Mouse (Mus musculus) cerebellum, postnatal 4 days (tissue): ENCODE measurements around the gene Rpain.

Source experiments
- DNase-seq, 2 experiments: peaks; one replicate each; pipeline ENCODE4 v3.0.0; 2022; ENCODE audit warnings: low spot score in 2 of 2, mixed read lengths in 1 of 2

The Rpain gene

GRCm38 (mm10) chr11:70969821-70970559 lies at the start of gene Rpain, which contains the start of gene Nup88:
Gene Rpain, plus strand, starts transcription at chr11:70970213.
Gene Nup88, minus strand, starts transcription at chr11:70969973.
- DNase-seq, result peak; percentile 77 to 91

GRCm38 (mm10) chr11:70931461-70931860 lies 38.6 kb upstream of the Rpain start:
- DNase-seq, result no peak

DNA sequence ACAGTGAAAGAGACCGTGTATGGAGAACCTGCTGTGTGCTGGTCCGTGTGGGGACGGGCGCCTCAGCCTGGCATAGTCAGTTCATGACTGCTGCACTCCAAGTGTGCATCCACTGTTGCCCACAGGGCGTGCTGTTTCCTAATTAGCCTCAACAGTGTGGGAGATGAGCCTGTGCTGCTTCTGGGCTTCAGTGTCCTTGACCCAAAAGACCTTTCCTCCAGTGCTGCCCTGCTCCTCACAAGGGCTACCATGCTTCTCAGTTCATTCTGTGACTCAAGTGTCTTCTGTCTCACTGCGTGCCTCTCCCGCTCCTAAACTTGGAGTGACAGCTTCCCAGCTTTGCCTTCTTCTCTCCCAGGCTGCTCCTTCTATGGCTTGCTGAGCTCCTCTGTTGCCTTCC lies 34.7 kb upstream of the Rpain start:
- DNase-seq, result no peak

- DNase-seq, result no peak
Measured at GRCm38 (mm10) chr11:70942596-70942995, 27.4 kb upstream of the Rpain start.

DNA sequence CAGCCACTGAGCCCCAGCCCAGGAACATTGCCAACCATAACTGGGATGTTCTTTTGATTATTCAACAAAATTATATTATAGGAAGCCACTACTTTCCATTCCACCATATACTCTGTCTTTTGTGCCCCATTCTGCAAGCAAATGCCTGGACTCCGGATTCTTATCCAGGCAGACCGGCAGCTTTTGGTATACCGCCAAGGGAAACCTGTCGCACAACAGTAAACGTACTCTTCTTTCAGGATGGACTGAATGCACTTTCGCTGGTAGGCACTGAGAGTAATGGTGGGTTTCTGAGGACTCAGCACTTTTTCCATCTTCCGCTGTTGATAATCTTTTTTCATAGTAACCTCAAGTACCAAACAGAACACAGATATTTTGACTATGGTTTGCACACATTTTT lies 26.4 kb upstream of the Rpain start:
- DNase-seq, result no peak

DNA sequence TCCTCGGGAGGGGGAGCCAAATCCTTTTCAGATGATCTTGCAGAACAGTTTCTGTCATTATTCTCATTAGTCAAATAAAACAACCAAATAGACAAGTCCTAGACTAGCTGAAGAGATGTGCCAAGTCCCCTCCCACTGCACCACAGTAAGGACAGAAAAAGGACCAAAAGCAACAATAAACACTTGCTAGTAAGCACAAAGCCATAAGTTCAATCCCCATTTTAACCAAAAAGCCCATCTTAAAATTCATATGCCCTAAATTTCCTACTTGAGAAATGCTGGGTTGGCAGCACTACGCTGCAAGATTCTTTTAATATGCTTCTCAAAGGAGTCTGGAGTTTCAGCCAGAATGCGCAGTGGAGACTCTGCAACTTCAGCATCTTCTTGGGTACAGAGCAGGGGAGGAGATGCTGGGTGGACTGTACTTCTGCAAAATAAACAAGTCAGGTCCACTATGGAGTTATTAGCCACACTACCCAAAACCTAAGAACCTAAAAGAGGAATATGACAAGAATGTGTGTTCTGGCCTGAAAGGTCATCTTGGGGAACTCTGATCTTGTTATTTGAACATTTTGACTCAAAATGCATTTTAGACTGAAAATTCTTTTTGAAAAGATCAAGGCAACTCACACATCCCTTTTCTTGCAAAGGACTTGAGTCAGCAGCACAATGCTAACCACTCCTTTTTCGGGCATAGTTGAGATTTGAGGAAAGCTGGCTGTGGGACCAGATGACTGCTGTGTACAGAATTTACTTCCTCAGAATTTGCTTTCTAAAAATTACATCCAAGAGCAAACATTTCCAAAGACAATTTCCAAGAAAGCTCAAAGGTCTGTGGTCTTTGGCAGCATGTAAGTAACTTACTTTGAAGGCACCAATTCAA lies 24.8 kb upstream of the Rpain start:
- no peak for DNase-seq

DNA sequence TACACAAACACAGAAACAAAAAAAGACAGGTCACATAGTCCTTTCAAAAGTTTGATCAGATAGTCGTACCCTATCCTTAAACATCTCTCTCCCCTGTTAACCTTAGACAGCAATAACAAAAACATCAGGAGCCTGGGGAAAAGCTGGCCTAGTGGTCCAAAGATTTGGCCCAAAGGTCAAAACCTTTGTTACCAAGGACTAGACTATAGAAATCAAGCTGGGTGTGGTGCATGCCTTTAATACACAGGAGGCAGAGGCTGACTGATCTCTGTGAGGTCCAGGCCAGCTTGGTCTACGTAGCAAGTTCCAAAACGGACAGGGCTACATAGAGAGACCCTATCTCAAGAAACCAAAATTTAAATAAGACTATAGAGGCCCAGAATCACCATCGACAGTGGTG lies 15.3 kb upstream of the Rpain start:
- DNase-seq, result no peak

DNA sequence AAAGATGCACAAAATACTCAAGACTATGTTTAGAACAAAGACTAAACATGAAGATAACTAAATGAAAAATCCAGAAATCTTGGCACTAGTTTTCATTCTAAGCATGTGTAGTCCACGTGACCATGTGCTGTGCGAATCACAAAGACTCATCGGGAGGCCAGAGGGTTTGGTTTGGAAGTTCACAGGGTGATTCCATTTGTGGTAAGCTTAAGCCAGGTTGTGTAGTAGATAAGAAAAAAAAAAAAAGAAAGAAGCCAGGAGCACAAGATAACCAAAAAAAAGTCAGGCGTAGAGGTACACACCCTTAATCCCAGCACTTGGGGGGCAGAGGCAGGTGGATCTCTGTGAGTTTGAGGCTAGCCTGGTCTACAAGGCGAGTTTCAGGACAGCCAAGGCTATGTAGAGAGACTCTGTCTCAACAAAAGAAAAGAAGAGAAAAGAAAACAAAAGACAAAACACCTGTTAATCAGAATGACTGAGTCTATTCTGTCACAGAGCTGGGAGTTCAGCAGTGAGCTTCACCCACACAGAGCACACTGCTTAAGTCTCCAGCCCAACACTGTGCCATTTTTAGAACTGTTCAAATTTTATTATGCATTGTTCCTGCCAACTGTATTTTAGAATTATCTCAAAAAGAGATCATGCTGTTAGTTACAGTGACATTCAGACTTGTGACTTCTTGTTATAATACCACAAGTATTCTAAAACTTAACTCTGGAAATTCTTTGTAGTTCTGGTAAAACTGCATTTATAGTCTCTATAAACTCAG lies 9.0 kb upstream of the Rpain start:
- no peak for DNase-seq

GRCm38 (mm10) chr11:70964222-70964907 lies 5.6 kb upstream of the Rpain start:
- DNase-seq, result no peak

- no peak for DNase-seq
Measured at GRCm38 (mm10) chr11:70969271-70969794, 680 bp upstream of the Rpain start.

DNA sequence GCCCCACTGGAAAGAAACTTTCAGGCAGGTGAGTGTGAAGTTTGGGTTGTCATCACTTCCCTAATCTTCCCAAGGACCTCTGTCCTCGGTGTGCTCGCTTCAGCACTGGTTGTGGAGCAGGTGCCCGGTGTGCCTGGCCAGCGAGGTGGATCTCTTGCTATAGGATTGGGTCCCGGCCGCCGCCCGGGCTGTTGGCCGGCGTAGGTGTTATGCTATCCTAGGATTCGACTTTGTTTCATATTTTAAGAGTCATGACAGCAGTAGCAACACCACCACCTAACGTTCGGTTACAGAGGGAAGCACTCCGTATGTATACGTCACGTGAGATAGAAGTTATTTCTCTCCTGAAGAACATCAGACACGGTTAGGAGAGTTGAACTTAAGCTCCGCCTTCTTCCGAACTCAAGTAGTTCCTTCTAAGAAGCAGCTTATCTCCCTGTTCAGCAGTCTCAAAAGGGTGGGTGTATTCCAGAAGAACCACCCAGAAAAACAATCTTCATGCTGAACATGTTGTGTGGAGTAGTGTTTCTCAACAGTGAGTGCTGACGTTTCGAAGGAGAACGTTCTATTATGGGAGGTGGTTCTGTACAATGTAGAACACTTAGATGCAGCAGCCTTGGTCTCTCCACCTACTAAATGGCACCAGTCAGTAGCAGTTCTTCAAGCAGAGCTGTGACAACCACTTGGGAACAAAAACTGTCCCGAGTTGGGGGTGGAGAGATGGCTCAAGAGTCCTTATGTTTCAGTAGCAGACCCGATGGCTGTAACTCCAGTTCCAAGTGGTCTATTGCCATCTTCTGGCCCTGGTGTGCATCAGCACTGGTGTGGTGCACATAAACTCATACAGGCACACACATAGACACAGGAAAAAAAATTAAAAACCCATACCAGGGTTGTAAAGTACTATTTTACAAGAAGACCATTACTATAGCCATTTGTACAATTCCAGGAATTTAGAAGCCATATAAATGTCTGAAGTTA lies 837 bp downstream of the Rpain start:
- no peak for DNase-seq

- DNase-seq, result no peak
Measured at GRCm38 (mm10) chr11:70972586-70972985, 2.6 kb downstream of the Rpain start.

DNA sequence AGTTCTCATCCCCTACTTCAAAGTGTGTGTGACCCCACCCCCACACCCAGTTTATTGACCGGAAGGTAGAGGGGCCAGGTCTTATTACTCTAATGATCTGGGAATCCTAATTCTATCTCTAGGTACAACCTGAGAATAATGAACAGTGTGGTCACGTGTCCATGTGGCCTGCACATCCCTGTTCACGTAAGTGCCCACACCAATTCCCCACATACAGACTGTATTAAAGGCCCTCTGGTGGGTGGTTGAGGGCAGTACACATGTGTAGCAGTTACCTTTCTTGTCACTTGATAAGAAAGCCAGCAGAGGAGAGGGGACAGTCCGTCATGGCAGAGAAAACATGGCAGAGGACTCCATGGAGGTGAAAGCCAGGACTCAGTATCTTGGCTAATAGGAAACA lies 3.9 kb downstream of the Rpain start:
- DNase-seq, result no peak

DNA sequence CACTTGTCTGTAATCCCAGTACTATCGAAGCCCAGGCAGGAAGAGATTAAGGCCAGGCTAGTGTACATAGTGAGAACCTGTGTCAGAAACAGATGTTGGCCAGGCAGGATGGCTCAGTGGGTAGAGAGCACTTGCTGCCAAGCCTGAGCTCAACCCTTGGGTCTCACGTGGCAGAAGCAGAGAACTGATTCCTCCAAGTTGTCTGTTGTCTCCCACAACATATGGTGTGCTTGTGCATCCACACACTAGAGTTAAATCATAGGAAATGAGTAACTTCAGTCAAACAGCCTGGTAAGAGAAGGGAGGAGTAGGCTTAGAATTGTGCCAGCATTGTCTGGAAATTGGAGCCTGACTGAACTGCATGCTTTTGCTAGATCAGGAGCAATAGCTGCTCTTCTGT lies 5.2 kb downstream of the Rpain start:
- no peak for DNase-seq

DNA sequence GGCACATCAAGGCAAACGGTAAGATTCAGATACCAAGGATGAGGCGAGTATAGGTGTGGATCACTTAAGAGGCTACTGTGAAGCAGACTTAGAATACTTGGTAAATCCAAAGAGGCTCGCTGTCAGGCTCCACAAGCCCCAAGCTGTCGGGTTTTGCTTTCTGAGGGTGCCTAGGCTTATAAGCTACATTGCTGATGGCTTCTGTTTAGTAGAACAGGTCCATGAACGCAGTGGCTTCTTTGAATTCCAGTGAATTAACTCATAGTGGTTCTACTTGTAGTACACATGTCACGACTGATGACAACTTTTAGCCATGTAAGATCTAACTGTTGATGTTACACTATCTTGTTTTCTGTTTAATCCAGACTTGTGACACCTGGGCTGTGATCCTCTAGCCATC lies 7.3 kb downstream of the Rpain start:
- DNase-seq, result no peak

DNA sequence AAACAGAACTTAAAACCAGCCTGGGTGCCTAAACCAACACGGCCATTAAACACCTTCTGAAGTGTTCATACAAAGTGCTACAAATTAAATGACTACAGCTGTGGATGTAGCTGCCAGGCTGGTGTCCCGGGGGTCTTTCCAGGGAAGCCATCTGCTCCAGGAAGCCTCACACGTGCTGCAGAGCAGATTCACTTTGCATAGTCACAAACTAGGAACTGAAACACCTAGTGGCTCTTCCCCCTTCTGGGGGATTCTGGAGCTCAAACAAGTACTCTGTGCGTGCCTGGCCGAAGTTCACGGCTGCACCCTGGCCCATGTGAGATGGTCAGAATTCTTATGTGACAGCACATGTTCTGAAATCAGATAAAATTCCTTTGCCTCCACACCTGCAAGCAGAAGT lies 10.2 kb downstream of the Rpain start:
- DNase-seq, result no peak

DNA sequence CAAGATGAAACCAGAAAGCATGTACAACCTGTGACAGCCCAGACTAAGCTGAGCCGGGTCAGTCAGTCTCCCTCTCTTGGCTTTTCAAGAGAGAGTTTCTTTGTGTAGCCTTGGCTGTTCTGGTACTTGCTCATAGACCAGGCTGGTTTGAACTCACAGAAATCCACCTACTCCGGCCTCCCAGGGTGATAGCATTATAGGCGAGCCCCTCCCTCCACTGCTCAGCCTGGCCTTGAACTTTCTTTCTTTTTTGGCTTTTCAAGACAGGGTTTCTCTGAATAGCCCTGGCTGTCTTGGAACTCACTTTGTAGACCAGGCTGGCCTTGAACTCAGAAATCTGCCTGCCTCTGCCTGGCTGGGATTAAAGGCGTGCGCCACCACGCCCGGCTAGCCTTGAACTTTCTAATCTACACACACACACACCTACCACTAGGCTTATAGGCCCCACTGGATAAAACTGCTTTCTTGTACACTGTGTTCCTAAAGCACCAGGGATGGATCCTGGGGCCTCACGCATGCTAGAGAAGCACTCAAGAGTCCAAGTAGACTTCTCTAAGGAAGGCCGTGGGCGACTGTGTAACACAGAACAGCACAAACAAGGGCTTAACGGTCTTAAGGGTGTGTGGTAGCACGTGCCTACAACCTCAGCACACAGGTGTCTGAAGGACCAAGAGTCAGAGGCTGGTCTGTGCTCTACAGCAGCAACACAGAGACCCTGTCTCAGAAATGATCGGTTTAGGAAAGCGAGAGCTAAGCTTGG lies 10.9 kb downstream of the Rpain start:
- DNase-seq, result no peak

DNA sequence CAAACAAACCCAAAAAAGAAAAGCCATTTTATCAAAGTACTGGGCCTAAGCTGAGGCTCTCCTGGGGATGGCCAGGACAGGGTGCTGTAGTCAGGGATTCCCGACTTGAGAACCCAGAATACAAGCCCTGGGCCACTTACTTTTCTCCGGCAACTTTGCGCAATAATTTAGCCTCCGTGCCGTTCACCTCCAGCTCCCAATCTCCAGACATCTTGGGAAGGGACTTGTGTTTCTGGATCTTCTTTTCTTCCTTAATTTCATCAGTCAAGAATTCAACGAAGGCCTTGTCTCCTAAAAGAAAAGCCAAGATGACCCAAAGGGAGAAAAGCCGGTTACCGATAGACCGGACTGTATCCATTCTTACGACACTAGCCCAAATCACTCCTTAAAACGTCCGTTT lies 12.0 kb downstream of the Rpain start:
- DNase-seq, result no peak

DNA sequence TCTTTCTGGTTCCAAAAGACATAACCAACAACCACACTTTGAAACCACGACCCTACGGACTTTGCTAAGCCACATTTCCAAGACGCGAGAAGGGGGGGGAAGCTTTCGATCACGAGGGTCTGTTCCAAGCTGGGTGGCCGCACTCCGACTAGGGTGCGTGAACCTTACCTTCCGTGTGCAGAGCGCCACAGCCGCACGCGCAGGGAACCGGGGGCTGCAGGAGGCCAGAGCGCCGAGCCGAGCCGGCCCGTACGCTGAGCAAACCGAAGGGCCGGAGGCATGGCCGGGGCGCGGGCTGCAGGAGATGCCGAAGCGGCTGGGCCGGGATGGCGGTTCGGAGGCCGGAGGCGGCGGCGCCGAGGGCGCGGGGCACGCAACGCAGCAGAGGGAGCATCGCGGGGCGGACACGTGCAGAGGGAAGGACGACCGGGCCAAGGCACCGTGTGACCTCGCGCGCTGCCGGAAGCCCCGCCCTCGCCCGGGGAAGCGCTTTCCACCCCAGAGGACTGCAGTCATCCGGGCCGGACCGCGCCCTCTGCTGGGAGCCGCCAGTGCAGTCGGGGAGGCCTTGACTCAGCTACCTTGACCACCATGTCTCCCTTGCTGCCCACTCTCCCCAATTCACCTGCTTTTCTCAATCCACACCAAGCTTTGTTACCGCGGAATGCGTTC lies 12.7 kb downstream of the Rpain start, which contains the start of gene C1qbp:
Gene C1qbp, minus strand, starts transcription at position 470 of the 672 bp plus-strand sequence.
- DNase-seq, result peak; percentile 97 to 99
